7 mouse cellular contexts compared by ENCODE assay signal in the genomic region with DNA sequence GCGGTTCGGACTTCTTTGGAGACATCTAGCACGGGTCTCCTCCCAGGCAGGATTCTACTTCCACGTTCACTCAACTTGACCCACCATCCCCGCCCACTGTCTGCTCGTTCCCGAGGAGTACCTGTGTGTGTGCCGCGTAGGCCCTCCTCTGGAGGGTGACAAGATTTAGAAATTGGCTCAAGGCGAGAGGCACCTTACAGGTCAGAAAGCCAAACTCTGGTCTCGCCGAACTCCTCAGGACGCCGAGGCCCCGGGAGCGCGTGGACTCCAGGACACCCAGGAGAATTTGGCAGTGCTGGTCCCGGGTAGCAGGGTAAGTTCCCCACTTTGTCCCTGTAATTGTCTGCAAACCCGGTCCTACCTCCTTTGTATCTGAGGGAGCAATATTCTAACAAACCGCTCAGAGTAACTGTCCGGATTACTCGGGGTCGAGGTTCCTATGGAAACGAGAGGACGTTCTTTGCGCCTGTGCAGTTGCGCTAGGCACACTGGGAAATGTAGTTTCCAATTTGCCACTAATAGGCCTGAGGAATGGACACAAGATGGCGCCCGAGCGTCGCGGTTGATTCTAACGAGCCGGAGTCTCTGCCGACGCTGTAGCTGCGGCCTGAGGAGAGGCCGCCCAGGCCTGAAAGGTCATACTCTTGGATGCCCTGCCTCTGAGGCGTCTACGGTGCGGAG. TPM values are rescaled to one million over a fixed set of nuclear protein-coding genes. Genes with fewer than 3 reads are reported as not detected.
DNase-seq lines count a peak whose midpoint lies in the region; ATAC-seq lines count a peak whose summit lies in the region.

No protein-coding gene starts in this region.

- no peaks in the 10 kb centered on the region for H3K9me3 ChIP-seq in intestine, embryonic 16.5 days (ENCODE audit: control insufficient read depth, low read length)
- H3K9me3 ChIP-seq in midbrain, embryonic 11.5 days (ENCODE audit: control insufficient read depth, low read length) = no peaks in the 10 kb centered on the region

- peak; percentile 88 for ATAC-seq in intestine, embryonic 16.5 days
- ATAC-seq in midbrain, embryonic 11.5 days (ENCODE audit: low FRiP score) = peak; percentile 94

- WGBS in intestine, embryonic 16.5 days = under 1% methylated on average over 41 of the region's 41 CpGs
- 1% methylated on average over 41 of the region's 41 CpGs for WGBS in midbrain, embryonic 11.5 days

- H3K27ac ChIP-seq in intestine, embryonic 16.5 days (ENCODE audit: low read length) = no peak overlapping the region
- no peak overlapping the region for H3K27ac ChIP-seq in midbrain, embryonic 11.5 days (ENCODE audit: low read depth, low read length)

- peak overlapping the region; percentile 76 for H3K4me2 ChIP-seq in intestine, embryonic 16.5 days (ENCODE audit: low read depth, low read length)
- H3K4me2 ChIP-seq in midbrain, embryonic 11.5 days = peak overlapping the region; percentile 71

- H3K4me3 ChIP-seq in intestine, embryonic 16.5 days (ENCODE audit: low read length) = peak overlapping the region; percentile 62
- H3K4me3 ChIP-seq in midbrain, embryonic 11.5 days (ENCODE audit: low read depth, low read length) = peak overlapping the region; percentile 59

- H3K4me1 ChIP-seq in intestine, embryonic 16.5 days (ENCODE audit: control insufficient read depth, insufficient read depth, low read length) = peaks cover 5% of the 10 kb centered on the region; the same call in 1 of the 2 replicates
- no peaks in the 10 kb centered on the region for H3K4me1 ChIP-seq in midbrain, embryonic 11.5 days (ENCODE audit: control insufficient read depth, insufficient read depth, low read length)

- peak; percentile 94 for DNase-seq in adrenal gland, adult 2 months
- DNase-seq in embryo, embryonic 11.5 days (ENCODE audit: low read depth, low spot score) = peak; percentile 94
- DNase-seq in gastrocnemius, postnatal 4 days (ENCODE audit: low spot score in 2 of 2) = peak; percentile 81 to 92
- DNase-seq in left cerebral cortex, postnatal 36 days (ENCODE audit: low spot score in 2 of 2) = peak; percentile 88 to 91
- DNase-seq in midbrain, embryonic 11.5 days (ENCODE audit: low spot score, missing footprints) = peak; percentile 100
- peak; percentile 94 for DNase-seq in skeletal muscle tissue, adult 2 months (ENCODE audit: low read depth, low spot score)

- H3K9ac ChIP-seq in intestine, embryonic 16.5 days (ENCODE audit: low read depth, low read length) = peak overlapping the region; percentile 66
- peak overlapping the region; percentile 57 for H3K9ac ChIP-seq in midbrain, embryonic 11.5 days (ENCODE audit: low read length)

- no peaks in the 10 kb centered on the region for H3K27me3 ChIP-seq in intestine, embryonic 16.5 days (replicated peaks; ENCODE audit: control insufficient read depth, insufficient read depth, low read length)
- H3K27me3 ChIP-seq in midbrain, embryonic 11.5 days (ENCODE audit: control insufficient read depth, insufficient read depth, low read length) = no peaks in the 10 kb centered on the region

- intact Hi-C loops in left cerebral cortex, postnatal 36 days (cut with DNase I) = loop anchor here (1.0 to 10.0 kb wide), 2 partner anchors 49 to 187 kb away; a partner anchor contains a TSS

- no peaks in the 10 kb centered on the region for H3K36me3 ChIP-seq in intestine, embryonic 16.5 days (ENCODE audit: control insufficient read depth, insufficient read depth, low read length)
- H3K36me3 ChIP-seq in midbrain, embryonic 11.5 days (ENCODE audit: control insufficient read depth, insufficient read depth, low read length) = no peaks in the 10 kb centered on the region

RNA-seq across cellular contexts. Expression of a gene that starts 11.6 kb away (rescaled TPM):
- total RNA-seq in adrenal gland, adult 2 months (2021) = 10 to 100 TPM; 30.9 to 34.4 TPM
- polyA plus RNA-seq in adrenal gland, adult 2 months (2012; rRNA removed) = 67.4 and 86.6 TPM in 2 replicates
- 1 to 10 TPM; 4.4 to 5.2 TPM for total RNA-seq in gastrocnemius, postnatal 4 days (2021)
- 31.8 and 33.6 TPM in 2 replicates for polyA plus RNA-seq in intestine, embryonic 16.5 days (2015; fragmentation: Nextera tagmentation; extraction: Ambion mirVana)
- 10 to 100 TPM; 41.1 to 65.6 TPM for total RNA-seq in left cerebral cortex, postnatal 36 days (2021)
- polyA plus RNA-seq in midbrain, embryonic 11.5 days (2014; fragmentation: Nextera tagmentation; extraction: Ambion mirVana) = 2.1 and 2.3 TPM in 2 replicates

RNA-seq across cellular contexts. Expression of a gene that starts 25.6 kb away (rescaled TPM):
- 1 to 10 TPM; 2.5 to 5.7 TPM for total RNA-seq in adrenal gland, adult 2 months (2021)
- 5.4 and 8.3 TPM in 2 replicates for polyA plus RNA-seq in adrenal gland, adult 2 months (2012; rRNA removed)
- 1 to 10 TPM; 2.2 to 2.6 TPM for total RNA-seq in gastrocnemius, postnatal 4 days (2021)
- 4.1 and 4.6 TPM in 2 replicates for polyA plus RNA-seq in intestine, embryonic 16.5 days (2015; fragmentation: Nextera tagmentation; extraction: Ambion mirVana)
- total RNA-seq in left cerebral cortex, postnatal 36 days (2021) = 10 to 100 TPM; 69.7 to 72.3 TPM
- 8.5 and 8.8 TPM in 2 replicates for polyA plus RNA-seq in midbrain, embryonic 11.5 days (2014; fragmentation: Nextera tagmentation; extraction: Ambion mirVana)

RNA-seq across cellular contexts. Expression of a gene that starts 25.7 kb away (rescaled TPM):
- 10 to 100 TPM; 41.9 to 52.3 TPM for total RNA-seq in adrenal gland, adult 2 months (2021)
- 112 and 146 TPM in 2 replicates for polyA plus RNA-seq in adrenal gland, adult 2 months (2012; rRNA removed)
- total RNA-seq in gastrocnemius, postnatal 4 days (2021) = 10 to 100 TPM; 31.4 to 34.3 TPM
- polyA plus RNA-seq in intestine, embryonic 16.5 days (2015; fragmentation: Nextera tagmentation; extraction: Ambion mirVana) = 46.7 and 52.9 TPM in 2 replicates
- 10 to 100 TPM; 15.9 to 17.8 TPM for total RNA-seq in left cerebral cortex, postnatal 36 days (2021)
- polyA plus RNA-seq in midbrain, embryonic 11.5 days (2014; fragmentation: Nextera tagmentation; extraction: Ambion mirVana) = 12.2 and 12.6 TPM in 2 replicates

RNA-seq across cellular contexts. Expression of a gene that starts 43.2 kb away (rescaled TPM):
- not detected for total RNA-seq in adrenal gland, adult 2 months (2021)
- not detected in 2 replicates for polyA plus RNA-seq in adrenal gland, adult 2 months (2012; rRNA removed)
- not detected for total RNA-seq in gastrocnemius, postnatal 4 days (2021)
- polyA plus RNA-seq in intestine, embryonic 16.5 days (2015; fragmentation: Nextera tagmentation; extraction: Ambion mirVana) = not detected in 2 replicates
- total RNA-seq in left cerebral cortex, postnatal 36 days (2021) = not detected
- not detected in 2 replicates for polyA plus RNA-seq in midbrain, embryonic 11.5 days (2014; fragmentation: Nextera tagmentation; extraction: Ambion mirVana)

RNA-seq across cellular contexts. Expression of a gene that starts 43.3 kb away (rescaled TPM):
- 1 to 10 TPM; 5.5 to 9.0 TPM for total RNA-seq in adrenal gland, adult 2 months (2021)
- 16.3 and 19.3 TPM in 2 replicates for polyA plus RNA-seq in adrenal gland, adult 2 months (2012; rRNA removed)
- 1 to 10 TPM; 1.6 to 2.7 TPM for total RNA-seq in gastrocnemius, postnatal 4 days (2021)
- 5.9 TPM in 2 replicates for polyA plus RNA-seq in intestine, embryonic 16.5 days (2015; fragmentation: Nextera tagmentation; extraction: Ambion mirVana)
- 1 to 10 TPM in 1 of 2 experiments, under 1 TPM in 1; 0.84 to 1.2 TPM for total RNA-seq in left cerebral cortex, postnatal 36 days (2021)
- polyA plus RNA-seq in midbrain, embryonic 11.5 days (2014; fragmentation: Nextera tagmentation; extraction: Ambion mirVana) = 0.31 and 0.32 TPM in 2 replicates

Comparison
In these comparisons a context has a peak if more than half of its experiments do, and no peak if none do; other contexts are left out.
1. RNA of a gene that starts 11.6 kb away (total RNA-seq): 41.1 to 65.6 TPM in left cerebral cortex, postnatal 36 days and 30.9 to 34.4 TPM in adrenal gland, adult 2 months; 4.4 to 5.2 TPM in gastrocnemius, postnatal 4 days; every median in the first group is over 4 times any median in the second.
2. RNA of a gene that starts 25.6 kb away (total RNA-seq): 69.7 to 72.3 TPM in left cerebral cortex, postnatal 36 days; 2.5 to 5.7 TPM in adrenal gland, adult 2 months and 2.2 to 2.6 TPM in gastrocnemius, postnatal 4 days; every median in the first group is over 10 times any median in the second.
3. Peak in every context shown above with its lines, with median percentiles within 50 percentile points of each other: DNase-seq.